Mouse (Mus musculus) hindbrain, embryonic 10.5 days (tissue): ENCODE measurements around the gene Tshr. TPM values are rescaled to one million over a fixed set of nuclear protein-coding genes. Genes with fewer than 3 reads are reported as not detected.

Experiments used
- DNase-seq: peaks from one replicate; pipeline ENCODE4 v3.0.0-alpha.2; 2017; ENCODE audit warnings: low spot score
- H3K27ac ChIP-seq: fragments of 300-500 bp; sonication (generic); 2 replicates; pipeline ENCODE4 v1.5.1; 2016; ENCODE audit warnings: mild to moderate bottlenecking, moderate library complexity
- H3K27me3 ChIP-seq: fragments of 300-500 bp; sonication (generic); 2 replicates; pipeline ENCODE4 v1.6.1; 2016; ENCODE audit warnings: mild to moderate bottlenecking; ENCODE audit not compliant: poor library complexity, insufficient read depth, severe bottlenecking
- H3K36me3 ChIP-seq: fragments of 300-500 bp; sonication (generic); 2 replicates; pipeline ENCODE4 v1.6.1; 2016; ENCODE audit warnings: mild to moderate bottlenecking, moderate library complexity
- H3K4me1 ChIP-seq: fragments of 300-500 bp; sonication (generic); replicated peaks from 2 replicates; pipeline ENCODE4 v1.6.1; 2016; ENCODE audit warnings: mild to moderate bottlenecking
- H3K4me3 ChIP-seq: fragments of 300-500 bp; sonication (generic); 2 replicates; pipeline ENCODE4 v1.5.1; 2016; ENCODE audit warnings: mild to moderate bottlenecking, moderate library complexity
- H3K9me3 ChIP-seq: fragments of 300-500 bp; sonication (generic); 2 replicates; pipeline ENCODE4 v1.6.1; 2016; ENCODE audit warnings: mild to moderate bottlenecking, moderate library complexity
- WGBS: fragments of 180-500 bp; shearing (Covaris S2); methylation state at CpG from one replicate; pipeline ENCODE4 v1.1.7; 2016; 5-methylcytosine and 5-hydroxymethylcytosine counted together
- polyA plus RNA-seq: library from polyadenylated mRNA; unstranded; fragments of >200 nt; fragmentation: Nextera tagmentation; extraction: Ambion mirVana; gene quantifications from 2 replicates; pipeline ENCODE4 v1.2.1, GENCODE M21; 2016

The Tshr gene
- polyA plus RNA-seq, 1 experiment from 2014 or later = not detected

DNA sequence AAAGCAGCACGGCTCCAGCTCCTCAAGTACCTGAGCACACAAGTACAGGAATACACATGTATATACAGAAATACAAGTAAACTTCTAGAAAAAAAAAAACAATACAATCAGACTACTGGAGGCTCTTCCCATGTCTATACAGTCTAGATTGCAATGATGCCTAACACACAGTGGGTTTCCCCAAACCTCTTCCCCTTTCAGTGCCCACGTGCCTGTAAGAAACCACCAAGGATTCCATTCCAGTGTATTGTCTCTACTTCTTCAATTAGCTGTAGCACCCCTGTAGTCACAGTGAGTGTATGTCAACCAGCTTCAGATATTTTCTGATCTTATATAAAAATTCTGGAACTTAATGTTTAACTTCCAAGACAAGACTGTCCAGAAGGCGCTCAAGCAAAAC is 207.8 kb downstream of the Tshr start:
- no peaks in the 10 kb centered on the region for H3K36me3 ChIP-seq
- H3K4me1 ChIP-seq = peaks cover 12% of the 10 kb centered on the region
- WGBS = 95% methylated on average over 3 of the region's 3 CpGs
- no peak overlapping the region for H3K27ac ChIP-seq
- DNase-seq = no peak
- H3K9me3 ChIP-seq = no peaks in the 10 kb centered on the region
- no peak overlapping the region for H3K4me3 ChIP-seq
- H3K27me3 ChIP-seq = no peaks in the 10 kb centered on the region

Other genes starting within 250 kb of the Tshr start
- 9.0 and 10.4 TPM in 2 replicates for gene Cep128, start 154 bp upstream of the Tshr start, polyA plus RNA-seq
- 61.5 and 62.8 TPM in 2 replicates for gene Gtf2a1, start 205.9 kb downstream of the Tshr start, polyA plus RNA-seq